Mouse (Mus musculus) CH12.LX (cell line): ENCODE data around the gene Eps8. TPM values are rescaled to one million over a fixed set of nuclear protein-coding genes. Genes with fewer than 3 reads are reported as not detected.

ENCODE experiments used
- DNase-seq: peaks from one replicate; pipeline ENCODE4 v3.0.0-alpha.2; 2013; ENCODE audit errors: extremely low read depth
- H3K27ac ChIP-seq: 2 replicates; pipeline ENCODE4 v1.5.1; 2012; ENCODE audit warnings: low read depth, mild to moderate bottlenecking, control low read depth, moderate library complexity; ENCODE audit not compliant: insufficient read depth
- H3K27me3 ChIP-seq: replicated peaks from 2 replicates; pipeline ENCODE3; 2012; ENCODE audit warnings: inconsistent platforms
- H3K36me3 ChIP-seq, 2 experiments: replicated peaks in 1 of 2; 2 replicates each; pipeline versions ENCODE3 to v1.6.1; 2012; ENCODE audit warnings: inconsistent platforms in 1 of 2, low read length in 1 of 2, mild to moderate bottlenecking in 1 of 2, mixed read lengths in 1 of 2, moderate library complexity in 1 of 2; ENCODE audit not compliant: control insufficient read depth in 1 of 2, insufficient read depth in 1 of 2
- H3K4me1 ChIP-seq, 2 experiments: 2 replicates each; pipeline ENCODE4 v1.6.1; 2012; ENCODE audit warnings: inconsistent platforms in 1 of 2, moderate library complexity in 1 of 2; ENCODE audit not compliant: insufficient read depth in 2 of 2, control insufficient read depth in 1 of 2
- H3K4me2 ChIP-seq: 2 replicates; pipeline ENCODE4 v1.6.1; 2012; ENCODE audit warnings: low read depth, mild to moderate bottlenecking, control low read depth; ENCODE audit not compliant: poor library complexity, insufficient read depth, severe bottlenecking
- H3K4me3 ChIP-seq, 3 experiments: fragments of 150-350 bp in 1 of 3; sonication (generic) in 1 of 3; replicated peaks in 1 of 3; 2 replicates each; pipeline versions ENCODE3 to v1.5.1; 2011 to 2012; ENCODE audit warnings: low read depth in 2 of 3, low read length in 2 of 3, mild to moderate bottlenecking in 2 of 3, moderate library complexity in 2 of 3, control low read depth in 1 of 3, improper control_type of control experiment in 1 of 3, inconsistent platforms in 1 of 3, mixed read lengths in 1 of 3; ENCODE audit not compliant: poor library complexity in 1 of 3
- H3K79me2 ChIP-seq: replicated peaks from 2 replicates; pipeline ENCODE4 v1.6.1; 2012; ENCODE audit warnings: mild to moderate bottlenecking, moderate library complexity; ENCODE audit not compliant: control insufficient read depth, poor library complexity, insufficient read depth, severe bottlenecking; ENCODE audit errors: extremely low read depth
- H3K9ac ChIP-seq: 2 replicates; pipeline ENCODE4 v1.6.1; 2012; ENCODE audit warnings: low read depth, mild to moderate bottlenecking, control low read depth, moderate library complexity; ENCODE audit not compliant: insufficient read depth
- H3K9me3 ChIP-seq: replicated peaks from 2 replicates; pipeline ENCODE3; 2012; ENCODE audit warnings: low read length, inconsistent platforms, mixed read lengths
- BHLHE40 ChIP-seq: IDR thresholded peaks from 2 replicates; pipeline ENCODE4 v1.6.1; 2011; ENCODE audit warnings: mild to moderate bottlenecking, low read depth, low read length, improper control_type of control experiment
- CHD2 ChIP-seq: IDR thresholded peaks from 2 replicates; pipeline ENCODE4 v1.6.1; 2011; ENCODE audit warnings: low read length, improper control_type of control experiment
- ELF1 ChIP-seq: IDR thresholded peaks from 2 replicates; pipeline ENCODE4 v1.6.1; 2014; ENCODE audit warnings: low read depth, mild to moderate bottlenecking, inconsistent platforms, low read length, improper control_type of control experiment
- EP300 ChIP-seq: IDR thresholded peaks from 2 replicates; pipeline ENCODE4 v1.6.1; 2011; ENCODE audit warnings: low read length, improper control_type of control experiment
- ETS1 ChIP-seq: conservative IDR thresholded peaks from 2 replicates; pipeline ENCODE4 v1.6.1; 2012; ENCODE audit warnings: low read depth, mild to moderate bottlenecking, inconsistent platforms, low read length, improper control_type of control experiment, moderate library complexity
- HCFC1 ChIP-seq: IDR thresholded peaks from 2 replicates; pipeline ENCODE4 v1.6.1; 2012; ENCODE audit warnings: low read depth, mild to moderate bottlenecking, inconsistent platforms, low read length, improper control_type of control experiment
- IRF4 ChIP-seq: IDR thresholded peaks from 2 replicates; pipeline ENCODE4 v1.6.1; 2014; ENCODE audit warnings: low read depth, mild to moderate bottlenecking, inconsistent platforms, low read length, improper control_type of control experiment
- JUN ChIP-seq: IDR thresholded peaks from 2 replicates; pipeline ENCODE4 v1.6.1; 2011; ENCODE audit warnings: low read depth, mild to moderate bottlenecking, low read length, improper control_type of control experiment, moderate library complexity; ENCODE audit not compliant: insufficient read depth
- JUND ChIP-seq: conservative IDR thresholded peaks from 2 replicates; pipeline ENCODE4 v1.6.1; 2011; ENCODE audit warnings: low read depth, low read length, improper control_type of control experiment
- MAFK ChIP-seq: IDR thresholded peaks from 2 replicates; pipeline ENCODE4 v1.6.1; 2011; ENCODE audit warnings: low read length, improper control_type of control experiment; ENCODE audit not compliant: insufficient replicate concordance
- MAX ChIP-seq: IDR thresholded peaks from 2 replicates; pipeline ENCODE4 v1.6.1; 2011; ENCODE audit warnings: low read length, improper control_type of control experiment
- MEF2A ChIP-seq: IDR thresholded peaks from 2 replicates; pipeline ENCODE4 v1.6.1; 2014; ENCODE audit warnings: low read depth, mild to moderate bottlenecking, inconsistent platforms, low read length, improper control_type of control experiment, borderline replicate concordance
- MXI1 ChIP-seq: IDR thresholded peaks from 2 replicates; pipeline ENCODE4 v1.6.1; 2011; ENCODE audit warnings: mild to moderate bottlenecking, low read depth, low read length, improper control_type of control experiment
- MYC ChIP-seq: IDR thresholded peaks from 2 replicates; pipeline ENCODE4 v1.6.1; 2011; ENCODE audit warnings: low read depth, mild to moderate bottlenecking, improper control_type of control experiment, low read length
- NELFE ChIP-seq: IDR thresholded peaks from 2 replicates; pipeline ENCODE4 v1.6.1; 2011; ENCODE audit warnings: low read depth, low read length, improper control_type of control experiment
- PAX5 ChIP-seq: IDR thresholded peaks from 2 replicates; pipeline ENCODE4 v1.6.1; 2012; ENCODE audit warnings: low read length, inconsistent platforms, mixed read lengths
- POLR2A ChIP-seq: IDR thresholded peaks from 2 replicates; pipeline ENCODE4 v1.6.1; 2011; ENCODE audit warnings: low read depth, mild to moderate bottlenecking, improper control_type of control experiment, low read length
- SIN3A ChIP-seq: IDR thresholded peaks from 2 replicates; pipeline ENCODE4 v1.6.1; 2012; ENCODE audit warnings: low read length, improper control_type of control experiment, inconsistent platforms
- SMC3 ChIP-seq: IDR thresholded peaks from 2 replicates; pipeline ENCODE4 v1.6.1; 2011; ENCODE audit warnings: low read depth, low read length, improper control_type of control experiment
- TBP ChIP-seq: conservative IDR thresholded peaks from 2 replicates; pipeline ENCODE4 v1.6.1; 2011; ENCODE audit warnings: low read depth, low read length, improper control_type of control experiment
- TCF12 ChIP-seq: IDR thresholded peaks from 2 replicates; pipeline ENCODE4 v1.6.1; 2014; ENCODE audit warnings: low read depth, mild to moderate bottlenecking, inconsistent platforms, low read length, improper control_type of control experiment
- UBTF ChIP-seq: IDR thresholded peaks from 2 replicates; pipeline ENCODE4 v1.6.1; 2012; ENCODE audit warnings: low read depth, mild to moderate bottlenecking, inconsistent platforms, low read length, improper control_type of control experiment, moderate library complexity
- USF1 ChIP-seq: IDR thresholded peaks from 2 replicates; pipeline ENCODE4 v1.6.1; 2014; ENCODE audit warnings: low read depth, mild to moderate bottlenecking, inconsistent platforms, low read length, improper control_type of control experiment
- USF2 ChIP-seq: conservative IDR thresholded peaks from 2 replicates; pipeline ENCODE4 v1.6.1; 2011; ENCODE audit warnings: low read depth, low read length, improper control_type of control experiment
- ZKSCAN1 ChIP-seq: IDR thresholded peaks from 2 replicates; pipeline ENCODE4 v1.6.1; 2012; ENCODE audit warnings: low read depth, inconsistent platforms, low read length, improper control_type of control experiment, borderline replicate concordance
- ZNF384 ChIP-seq: IDR thresholded peaks from 2 replicates; pipeline ENCODE4 v1.6.1; 2012; ENCODE audit warnings: low read depth, low read length, improper control_type of control experiment, inconsistent platforms
- dilution Hi-C: fragments of 300-500 bp; cut with MboI; formaldehyde crosslinking; loops from 2 replicates; pipeline ENCODE4 v1.14.3; 2020; ENCODE audit warnings: low sequenced_read_pairs; ENCODE audit not compliant: extremely low pct_unique_long_range_greater_than_20kb, extremely low pct_ligation_motif_present
- in situ Hi-C: fragments of 300-500 bp; cut with MboI; formaldehyde crosslinking; loops from 3 replicates; pipeline ENCODE4 v1.14.3; 2019; ENCODE audit warnings: low sequenced_read_pairs, low pct_ligation_motif_present, low pct_unique_long_range_greater_than_20kb, mixed read lengths
- polyA plus RNA-seq: library from polyadenylated mRNA; unstranded; fragments of >175 nt; gene quantifications from 2 replicates; pipeline ENCODE4 v1.2.1, GENCODE M21; 2012; ENCODE audit warnings: low read depth; ENCODE audit not compliant: insufficient read length
- total RNA-seq, 2 experiments: library from RNA; depleted of rRNA; stranded (reverse); fragments of 300-350 nt in 1 of 2; fragments of >200 nt in 1 of 2; gene quantifications; 2 replicates each; pipeline ENCODE4 v1.2.3; 2012 to 2014

Gene Eps8
- total and polyA plus RNA-seq, 3 experiments, result 2.2 to 7.4 (median 2.2) TPM

DNA sequence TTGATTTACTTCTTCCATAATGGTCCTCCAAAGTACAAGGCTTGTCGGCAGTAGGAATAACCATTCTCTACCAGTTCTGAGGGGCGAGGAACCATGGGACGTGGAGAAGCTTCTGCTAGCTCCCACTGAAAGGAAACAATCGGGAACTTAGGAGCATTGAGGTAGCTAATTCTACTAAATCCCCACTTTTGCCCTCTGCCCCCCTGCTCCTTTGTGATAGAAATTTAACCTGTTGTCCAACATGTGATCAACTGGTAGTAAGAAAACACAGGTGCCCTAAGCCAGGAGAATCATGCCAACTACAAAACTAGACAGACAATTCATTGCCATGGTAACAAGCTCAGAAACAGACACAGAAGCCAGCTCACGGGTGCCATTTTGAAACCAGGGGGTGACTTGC is 71.6 kb downstream of the Eps8 start:
- Histone ChIP-seq H3K9ac (no peak overlapping the region), H3K9me3 (no peaks in the 10 kb centered on the region), H3K36me3 (peaks cover 0 to 6% of the 10 kb centered on the region in 2 experiments), H3K27ac (no peak overlapping the region), H3K79me2 (no peaks in the 10 kb centered on the region), H3K4me3 (no peak overlapping the region), H3K4me2 (no peak overlapping the region), H3K4me1 (peaks cover 9 to 37% of the 10 kb centered on the region in 2 experiments), H3K27me3 (no peaks in the 10 kb centered on the region)
- DNase-seq, result no peak
- in situ Hi-C loops, result no loop called here
- dilution Hi-C loops, result no loop called here
- no peak for TF ChIP-seq MEF2A

DNA sequence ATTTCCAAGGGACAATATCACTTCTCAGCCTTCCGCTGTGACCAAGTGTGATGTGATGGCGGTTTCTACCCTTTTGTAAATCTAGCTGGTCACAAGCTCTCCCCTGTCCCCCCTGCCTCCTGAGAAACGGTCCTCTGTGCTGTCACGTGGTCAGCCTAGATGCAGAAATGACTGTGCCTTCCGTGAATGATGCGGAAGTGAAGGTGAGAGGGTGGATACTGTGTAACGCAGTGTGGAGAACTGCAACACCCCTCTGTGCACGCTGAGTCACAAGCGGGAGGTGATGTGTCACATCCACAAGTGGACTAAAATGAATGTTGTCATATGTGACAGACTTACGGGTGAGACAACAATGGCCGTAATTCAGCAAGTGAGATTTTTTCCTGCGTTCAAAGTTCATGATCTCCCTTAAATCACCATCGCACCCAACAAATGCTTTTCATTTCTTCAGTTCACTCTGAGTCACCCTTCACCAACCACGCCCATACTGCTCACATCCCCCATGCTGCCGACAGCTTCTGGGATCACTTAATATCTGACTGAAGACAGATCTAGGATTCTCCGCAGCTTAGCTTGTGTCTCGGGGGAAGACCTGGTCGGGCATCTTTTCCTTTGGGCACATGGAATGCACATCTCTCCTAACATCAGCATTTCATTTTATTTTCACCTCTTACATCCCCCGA is 72.3 kb downstream of the Eps8 start:
- peak overlapping the region; percentile 24; the same call in 1 of the 2 replicates for H3K27ac ChIP-seq
- DNase-seq, result peak; percentile 91
- TF ChIP-seq UBTF (no peak), MYC (no peak), USF2 (peak; percentile 83), JUN (peak; percentile 61), POLR2A (0 out of 2 replicates have a peak, but pooled peaks have one; percentile 15), JUND (peak; percentile 82), USF1 (peak; percentile 82), BHLHE40 (peak; percentile 84), TBP (no peak), MAX (peak; percentile 79), MEF2A (peak; percentile 36; the same call in 1 of the 2 replicates), EP300 (peak; percentile 54), ZNF384 (no peak), HCFC1 (peak; percentile 38; the same call in 1 of the 2 replicates), CHD2 (no peak), IRF4 (peak; percentile 90), SMC3 (no peak), PAX5 (no peak), ZKSCAN1 (no peak), NELFE (0 out of 2 replicates have a peak, but pooled peaks have one; percentile 32), MXI1 (peak; percentile 46; the same call in 1 of the 2 replicates), ETS1 (peak; percentile 65), TCF12 (0 out of 2 replicates have a peak, but pooled peaks have one; percentile 39), ELF1 (peak; percentile 83), SIN3A (peak; percentile 30; the same call in 1 of the 2 replicates), MAFK (no peak)
- TF ChIP-seq, all 38 proteins: peak for 17
- no peaks in the 10 kb centered on the region for H3K9me3 ChIP-seq
- dilution Hi-C loops (no loop called here), in situ Hi-C loops (no loop called here)
- H3K4me3 ChIP-seq, result no peak overlapping the region
- H3K9ac ChIP-seq, result no peak overlapping the region
- no peaks in the 10 kb centered on the region for H3K79me2 ChIP-seq
- H3K27me3 ChIP-seq, result no peaks in the 10 kb centered on the region
- H3K4me2 ChIP-seq, result peak overlapping the region; percentile 7; the same call in 1 of the 2 replicates
- peaks cover 0 to 3% of the 10 kb centered on the region in 2 experiments for H3K36me3 ChIP-seq
- H3K4me1 ChIP-seq, result peaks cover 9 to 38% of the 10 kb centered on the region in 2 experiments
